Mouse (Mus musculus) G1E (cell line): Measurements from ENCODE around the gene Cmss1. TPM values are rescaled to one million over a fixed set of nuclear protein-coding genes. Genes with fewer than 3 reads are reported as not detected.

ENCODE experiments used
- ATAC-seq: 2 replicates; pipeline ENCODE4 v1.8.0; 2016; ENCODE audit warnings: mild to moderate bottlenecking; ENCODE audit not compliant: insufficient number of reproducible peaks, poor library complexity, low FRiP score, severe bottlenecking; ENCODE audit errors: extremely low read depth
- DNase-seq: peaks from one replicate; pipeline ENCODE4 v3.0.0; 2012; ENCODE audit warnings: low spot score
- H3K27me3 ChIP-seq: 2 replicates; pipeline ENCODE4 v1.6.1; 2012; ENCODE audit warnings: mild to moderate bottlenecking, low read length, inconsistent platforms; ENCODE audit not compliant: insufficient read depth
- H3K36me3 ChIP-seq: replicated peaks from 2 replicates; pipeline ENCODE3; 2012; ENCODE audit warnings: mild to moderate bottlenecking, inconsistent platforms
- H3K4me1 ChIP-seq: 2 replicates; pipeline ENCODE4 v1.6.1; 2012; ENCODE audit warnings: low read depth, low read length, inconsistent platforms, mixed read lengths; ENCODE audit not compliant: insufficient read depth
- H3K4me3 ChIP-seq: 2 replicates; pipeline ENCODE4 v1.5.1; 2012; ENCODE audit warnings: low read depth, mild to moderate bottlenecking, inconsistent platforms, low read length, moderate library complexity, mixed read lengths
- H3K9me3 ChIP-seq: replicated peaks from 2 replicates; pipeline ENCODE4 v1.6.1; 2012; ENCODE audit warnings: inconsistent platforms
- CTCF ChIP-seq: IDR thresholded peaks from 2 replicates; pipeline ENCODE4 v1.5.1; 2012; ENCODE audit warnings: low read depth, low read length, inconsistent platforms, mixed read lengths
- GATA1 ChIP-seq: IDR thresholded peaks from 2 replicates; pipeline ENCODE4 v1.6.1; 2012; ENCODE audit warnings: borderline replicate concordance, low read length, inconsistent platforms, mixed read lengths
- GATA2 ChIP-seq: IDR thresholded peaks from 2 replicates; pipeline ENCODE4 v1.6.1; 2012; ENCODE audit warnings: low read depth, low read length, inconsistent platforms, borderline replicate concordance
- POLR2AphosphoS5 ChIP-seq: IDR thresholded peaks from 2 replicates; pipeline ENCODE4 v1.6.1; 2012; ENCODE audit warnings: low read depth, low read length, inconsistent platforms; ENCODE audit not compliant: insufficient replicate concordance
- TAL1 ChIP-seq: conservative IDR thresholded peaks from 2 replicates; pipeline ENCODE4 v1.6.1; 2012; ENCODE audit warnings: low read depth, low read length, inconsistent platforms, mixed read lengths
- polyA plus RNA-seq: library from polyadenylated mRNA; stranded (reverse); fragments of >175 nt; gene quantifications from 2 replicates; pipeline ENCODE4 v1.2.3, GENCODE M21; 2012
- total RNA-seq, 2 experiments: library from RNA; stranded (forward) in 1 of 2; stranded (reverse) in 1 of 2; fragments of 200-1000 nt in 1 of 2; fragments of >200 nt in 1 of 2; fragmentation: Nextera tagmentation in 1 of 2; gene quantifications; 2 replicates each; pipeline ENCODE4 v1.2.3; 2014 to 2017

The Cmss1 gene
- total and polyA plus RNA-seq, 3 experiments = 12.8 to 66.7 (median 66.3) TPM

DNA sequence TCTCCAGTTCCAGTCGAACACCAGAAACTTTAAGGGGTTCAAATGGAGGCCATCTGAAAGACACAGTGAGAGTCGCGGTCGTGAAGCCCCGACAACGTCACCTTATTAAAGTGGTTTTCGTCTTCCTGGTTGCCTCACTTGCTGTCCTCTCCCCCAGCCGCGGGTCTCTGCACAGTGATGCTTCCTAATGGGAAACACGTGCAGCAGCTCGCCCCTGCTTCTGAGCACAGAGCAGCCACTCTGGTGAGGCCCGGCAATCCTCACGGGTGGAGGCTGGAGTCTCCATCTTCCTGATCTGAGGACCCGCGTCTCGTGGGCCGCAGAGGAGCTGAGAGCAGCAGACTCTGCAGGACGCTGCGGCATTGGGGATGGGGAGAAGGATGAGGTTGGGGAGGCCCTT lies 302.9 kb downstream of the Cmss1 start:
- Histone ChIP-seq H3K27me3 (no peaks in the 10 kb centered on the region), H3K9me3 (no peaks in the 10 kb centered on the region), H3K4me3 (no peak overlapping the region), H3K4me1 (no peaks in the 10 kb centered on the region), H3K36me3 (peaks cover 32% of the 10 kb centered on the region)
- ATAC-seq (no peak), DNase-seq (no peak)
- TF ChIP-seq TAL1 (no peak), POLR2AphosphoS5 (no peak), GATA2 (no peak), CTCF (no peak), GATA1 (no peak)

GRCm38 (mm10) chr16:57302792-57303698 lies 303.6 kb downstream of the Cmss1 start:
- Histone ChIP-seq H3K4me1 (no peaks in the 10 kb centered on the region), H3K36me3 (peaks cover 28% of the 10 kb centered on the region), H3K9me3 (no peaks in the 10 kb centered on the region), H3K27me3 (no peaks in the 10 kb centered on the region), H3K4me3 (no peak overlapping the region)
- ATAC-seq (no peak), DNase-seq (no peak)
- TF ChIP-seq GATA1 (no peak), TAL1 (no peak)

GRCm38 (mm10) chr16:57301512-57302115 lies 305.1 kb downstream of the Cmss1 start:
- TF ChIP-seq GATA2 (no peak), CTCF (no peak), POLR2AphosphoS5 (no peak), TAL1 (no peak), GATA1 (no peak)
- ATAC-seq (no peak), DNase-seq (no peak)
- Histone ChIP-seq H3K27me3 (no peaks in the 10 kb centered on the region), H3K36me3 (peaks cover 27% of the 10 kb centered on the region), H3K9me3 (no peaks in the 10 kb centered on the region), H3K4me3 (no peak overlapping the region), H3K4me1 (no peaks in the 10 kb centered on the region)

DNA sequence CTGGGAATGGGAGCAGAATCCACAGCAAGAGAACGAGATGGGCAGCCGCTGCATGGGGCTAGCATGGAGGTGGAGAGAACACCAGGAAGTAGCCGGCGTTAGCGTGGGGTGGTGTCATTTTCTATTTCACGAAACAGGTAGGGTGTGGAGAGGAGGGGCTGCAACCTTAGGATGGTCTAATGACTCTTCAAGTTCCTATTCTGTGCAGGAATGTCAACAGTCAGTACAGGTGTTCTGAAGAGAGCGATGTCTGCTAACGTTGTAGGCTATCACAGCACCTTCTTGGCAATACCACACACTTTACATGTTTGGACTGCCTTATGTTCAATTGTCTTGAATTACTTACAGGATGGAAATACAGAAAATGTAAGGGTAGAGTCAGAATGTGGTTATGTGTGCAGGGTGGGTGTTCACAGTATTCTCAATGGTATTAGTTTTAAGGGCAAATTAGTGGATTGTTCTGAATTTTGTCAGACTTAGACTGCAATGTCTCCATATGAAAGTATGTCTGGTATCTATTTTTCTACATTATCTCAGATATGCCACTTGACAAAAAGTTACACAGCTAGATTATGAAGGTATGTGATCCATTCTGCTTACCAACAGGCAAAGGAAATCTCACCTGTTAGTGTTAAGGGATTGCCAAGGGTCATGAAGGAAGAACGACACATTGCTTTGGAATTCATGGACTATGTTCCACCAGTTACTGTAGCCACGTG lies 311.3 kb downstream of the Cmss1 start:
- Histone ChIP-seq H3K36me3 (no peaks in the 10 kb centered on the region), H3K4me1 (no peaks in the 10 kb centered on the region), H3K9me3 (no peaks in the 10 kb centered on the region), H3K4me3 (no peak overlapping the region), H3K27me3 (peaks cover 2% of the 10 kb centered on the region; the same call in 1 of the 2 replicates)
- DNase-seq (no peak), ATAC-seq (no peak)
- TF ChIP-seq POLR2AphosphoS5 (no peak), TAL1 (no peak), GATA2 (no peak), GATA1 (no peak), CTCF (no peak)

DNA sequence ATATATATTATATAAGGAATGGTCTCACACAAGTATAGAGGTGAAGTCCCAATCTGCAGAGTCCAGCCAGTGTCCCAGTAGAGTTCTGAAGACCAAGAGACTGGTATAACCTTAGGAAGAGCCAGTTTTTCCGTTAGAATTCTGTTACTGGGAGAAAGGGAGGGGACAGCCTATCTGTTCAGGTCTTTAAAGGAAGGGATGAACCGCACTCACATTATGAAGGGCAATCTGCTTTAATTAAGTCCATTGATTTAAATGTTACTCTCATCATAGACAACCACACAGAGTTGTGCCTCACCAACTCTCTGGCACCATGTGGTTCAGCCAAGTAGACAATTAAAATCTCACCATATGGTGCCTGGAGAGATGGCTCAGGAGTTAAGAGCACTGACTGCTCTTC lies 313.9 kb downstream of the Cmss1 start, which contains the start of gene Tmem30c:
Gene Tmem30c, minus strand, starts transcription at position 101 of the 400 bp plus-strand sequence.
- Histone ChIP-seq H3K4me3 (no peak within 1 kb of the TSS), H3K27me3 (peaks cover 2% of the 10 kb centered on the region; the same call in 1 of the 2 replicates), H3K36me3 (no peaks in the 10 kb centered on the region), H3K4me1 (no peaks in the 10 kb centered on the region), H3K9me3 (no peaks in the 10 kb centered on the region)
- TF ChIP-seq POLR2AphosphoS5 = no peak
- no peak for TF ChIP-seq GATA2
- TF ChIP-seq CTCF = no peak
- TF ChIP-seq GATA1 = no peak
- TF ChIP-seq TAL1 = no peak
- ATAC-seq (no peak), DNase-seq (no peak)

DNA sequence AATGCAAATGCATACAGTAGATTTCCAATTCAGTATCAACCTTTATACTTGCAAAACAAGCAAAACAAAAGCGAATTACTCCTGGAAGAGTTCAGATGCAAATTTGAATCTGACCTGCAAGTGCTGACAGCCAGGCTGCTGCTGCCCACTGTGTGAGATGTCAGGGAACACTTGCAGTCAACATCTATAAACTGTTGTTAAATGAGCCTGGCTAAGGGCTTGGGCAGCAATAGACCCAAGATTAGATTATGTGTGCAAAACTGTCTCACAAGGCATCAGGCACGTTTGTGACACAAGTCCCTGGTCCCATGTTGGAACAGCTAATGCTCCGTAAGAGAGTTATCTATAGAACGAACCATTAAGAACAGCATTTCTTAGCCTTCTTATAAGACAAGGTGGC lies 314.4 kb downstream of the Cmss1 start:
- peaks cover 2% of the 10 kb centered on the region; the same call in 1 of the 2 replicates for H3K27me3 ChIP-seq
- DNase-seq (no peak), ATAC-seq (no peak)
- H3K36me3 ChIP-seq = no peaks in the 10 kb centered on the region
- TF ChIP-seq GATA2 (no peak), GATA1 (no peak), POLR2AphosphoS5 (no peak), TAL1 (no peak), CTCF (no peak)
- no peaks in the 10 kb centered on the region for H3K4me1 ChIP-seq
- no peak overlapping the region for H3K4me3 ChIP-seq
- no peaks in the 10 kb centered on the region for H3K9me3 ChIP-seq
